Mouse (Mus musculus): Measurements from ENCODE around the gene Flvcr1. TPM values are rescaled to one million over a fixed set of nuclear protein-coding genes. Genes with fewer than 3 reads are reported as not detected.

The Flvcr1 gene
- total RNA-seq, 4 experiments from 2014 or later, result 12.5 to 15.3 (median 14.3) TPM

GRCm38 (mm10) chr1:190980470-190980869, 45.5 kb downstream of the Flvcr1 start:
- DNase-seq (ENCODE audit: low spot score in 2 of 2), result no peak

DNA sequence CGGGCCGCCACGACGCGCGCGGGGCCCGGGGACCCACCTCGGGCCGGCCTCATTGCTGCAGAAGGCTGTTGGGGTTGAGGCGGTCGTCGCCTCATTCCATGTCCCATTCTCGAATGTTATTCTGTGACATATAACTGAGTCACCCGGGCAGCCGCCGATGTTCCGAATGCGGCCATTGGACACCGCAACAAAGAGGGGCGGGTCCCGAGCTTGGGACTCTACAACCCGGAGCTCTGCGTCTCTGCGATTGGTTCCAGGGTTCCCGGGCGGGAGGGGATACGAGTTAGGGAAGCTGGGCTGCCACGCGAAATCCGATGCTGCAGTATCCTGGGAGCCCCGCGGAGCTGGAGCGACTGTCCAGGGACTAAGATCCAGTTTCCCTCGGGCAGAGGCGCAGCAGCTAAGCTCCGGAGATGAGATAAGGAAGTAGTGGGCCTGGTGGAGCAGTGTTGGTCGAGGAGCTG, 46.8 kb downstream of the Flvcr1 start, which contains the start of gene Vash2:
Vash2 (minus strand) TSS at position 197 of the 464 bp plus-strand sequence.
- DNase-seq (ENCODE audit: low spot score in 2 of 2), result peak; percentile 30 to 67

DNA sequence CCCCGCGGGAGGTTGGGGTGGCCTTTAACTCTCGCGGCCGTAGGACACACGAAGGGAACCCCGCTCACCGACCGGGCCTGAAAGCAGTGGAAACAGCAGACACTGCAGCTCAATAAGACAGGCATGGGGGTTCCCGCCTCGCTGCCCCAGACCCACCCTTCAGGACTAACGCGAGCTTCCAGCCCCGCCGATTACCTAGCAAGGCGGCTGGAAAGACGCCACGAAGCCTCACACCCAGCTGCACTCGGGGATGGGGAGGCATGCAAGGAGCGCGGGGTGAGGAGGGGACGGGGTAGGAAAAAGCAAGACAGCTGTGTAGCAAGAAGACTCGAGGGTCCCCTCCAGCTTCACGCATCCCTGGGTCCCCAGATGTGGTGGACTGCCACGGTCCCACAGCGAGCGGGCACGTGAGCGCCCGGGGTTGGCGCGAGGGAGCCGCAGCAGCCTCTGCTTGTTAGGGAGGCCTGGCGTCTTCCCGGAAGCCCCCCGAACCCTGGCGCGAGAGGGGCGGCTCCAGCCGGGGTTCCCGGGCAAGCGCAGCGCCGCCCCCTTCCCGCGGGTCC, 47.4 kb downstream of the Flvcr1 start:
- DNase-seq (ENCODE audit: low spot score in 2 of 2), result no peak

GRCm38 (mm10) chr1:190978001-190978400, 48.0 kb downstream of the Flvcr1 start:
- DNase-seq (ENCODE audit: low spot score in 2 of 2), result no peak

GRCm38 (mm10) chr1:190976887-190977573, 48.9 kb downstream of the Flvcr1 start:
- DNase-seq (ENCODE audit: low spot score in 2 of 2), result no peak

- no peak for DNase-seq (ENCODE audit: low spot score in 2 of 2)
Measured at GRCm38 (mm10) chr1:190974833-190975232, 51.1 kb downstream of the Flvcr1 start.

DNA sequence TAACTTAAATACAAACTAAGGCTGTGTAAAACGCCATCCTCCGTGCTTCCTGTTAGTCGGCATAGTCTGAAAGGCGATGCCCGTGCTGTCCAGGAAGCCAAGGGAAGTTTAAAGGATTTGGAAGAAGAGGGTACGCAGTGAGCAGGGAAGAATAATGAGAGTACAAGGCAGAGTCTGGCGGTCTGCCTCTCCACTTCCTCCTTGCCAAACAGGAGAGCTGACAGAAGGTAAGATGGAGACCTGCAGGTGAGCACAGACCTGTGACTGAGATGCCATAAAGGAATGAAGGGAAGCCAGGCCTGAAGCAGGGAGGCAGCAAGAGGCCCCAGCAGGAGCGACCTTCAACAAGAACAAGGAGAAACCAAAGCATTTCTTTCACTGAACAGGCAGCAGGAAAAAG, 51.8 kb downstream of the Flvcr1 start:
- DNase-seq (ENCODE audit: low spot score in 2 of 2), result no peak

- DNase-seq (ENCODE audit: low spot score in 2 of 2), result peak in 1 of 2 experiments; percentile 33
Measured at GRCm38 (mm10) chr1:190972612-190973192, 53.3 kb downstream of the Flvcr1 start.

DNA sequence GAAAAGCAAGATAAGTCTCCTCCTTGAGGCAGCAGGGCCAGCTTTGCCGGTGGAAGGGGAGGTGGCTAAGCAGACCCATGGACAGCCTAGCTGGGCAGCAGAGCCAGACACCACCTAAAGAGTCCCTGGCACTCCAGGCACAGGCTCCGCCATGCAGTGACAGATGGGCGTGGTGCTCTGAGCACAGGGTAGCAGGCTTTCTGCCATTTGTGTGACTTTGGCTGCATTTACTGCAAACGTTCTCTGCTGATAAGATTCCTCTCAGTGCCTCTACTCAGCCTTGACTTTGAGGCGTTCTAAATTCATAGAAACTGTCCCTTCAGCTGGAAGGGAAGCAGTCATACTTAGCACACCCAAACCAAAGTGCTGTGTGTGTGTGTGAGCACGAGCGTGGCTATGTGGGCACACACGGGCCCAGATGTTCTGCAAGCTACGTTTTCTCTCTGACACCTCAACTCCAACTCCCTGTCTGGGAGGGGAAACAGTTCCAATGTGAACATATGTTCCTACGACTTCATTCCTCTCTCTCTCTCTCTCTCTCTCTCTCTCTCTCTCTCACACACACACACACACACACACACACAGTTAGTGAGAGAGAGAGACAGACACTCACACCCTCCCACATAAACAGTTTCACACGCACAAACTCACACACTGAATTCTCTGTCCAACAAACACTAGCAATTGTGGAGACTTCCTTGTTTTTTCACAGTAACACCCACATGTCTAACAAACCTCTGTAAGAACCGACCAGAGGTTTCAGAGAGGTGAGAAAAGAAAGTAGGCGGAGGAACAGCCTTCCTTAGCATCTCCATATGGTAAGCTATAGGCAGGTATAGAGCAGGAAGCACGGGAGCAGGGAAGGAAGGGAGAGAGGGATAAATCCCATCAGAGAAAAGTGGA, 54.0 kb downstream of the Flvcr1 start:
- peak in 1 of 2 experiments; percentile 35 for DNase-seq (ENCODE audit: low spot score in 2 of 2)

GRCm38 (mm10) chr1:190968010-190968409, 57.9 kb downstream of the Flvcr1 start:
- DNase-seq (ENCODE audit: low spot score in 2 of 2), result no peak

DNA sequence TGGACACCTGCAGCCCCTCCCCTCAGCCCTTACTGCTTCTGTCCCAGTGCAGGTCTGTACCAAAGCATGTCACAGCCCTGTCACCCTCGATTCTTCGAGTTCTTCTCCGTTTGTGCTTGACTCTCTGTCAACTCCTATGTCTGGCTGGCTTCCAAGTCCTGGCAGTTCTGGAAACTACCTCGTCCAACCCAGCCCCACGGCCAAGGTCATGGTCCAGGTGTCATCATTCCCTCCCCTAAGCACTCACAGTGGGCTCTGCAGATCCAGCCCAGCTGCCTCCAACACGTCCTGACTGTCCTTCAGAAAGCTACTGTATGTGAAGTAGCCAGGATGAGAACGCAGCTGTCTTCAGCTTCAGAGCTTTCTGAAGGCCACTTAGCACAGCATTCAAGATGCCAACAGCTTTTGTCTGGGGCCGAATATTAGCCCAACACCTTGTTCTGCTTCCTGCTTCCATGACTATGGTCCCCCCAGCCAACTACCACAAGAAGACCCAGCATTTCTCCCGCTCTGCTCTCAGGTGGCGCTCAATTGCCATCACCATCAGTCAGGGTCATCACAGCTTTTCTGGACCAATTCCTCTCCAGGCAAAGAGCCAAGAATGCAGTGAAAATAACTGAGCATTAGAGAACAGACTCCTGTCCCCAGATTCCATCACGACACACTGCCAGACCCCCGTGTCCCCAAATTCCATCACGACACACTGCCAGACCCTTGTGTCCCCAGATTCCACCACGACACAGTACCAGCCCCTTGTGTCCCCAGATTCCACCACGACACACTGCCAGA, 60.8 kb downstream of the Flvcr1 start:
- DNase-seq (ENCODE audit: low spot score in 2 of 2), result no peak

DNA sequence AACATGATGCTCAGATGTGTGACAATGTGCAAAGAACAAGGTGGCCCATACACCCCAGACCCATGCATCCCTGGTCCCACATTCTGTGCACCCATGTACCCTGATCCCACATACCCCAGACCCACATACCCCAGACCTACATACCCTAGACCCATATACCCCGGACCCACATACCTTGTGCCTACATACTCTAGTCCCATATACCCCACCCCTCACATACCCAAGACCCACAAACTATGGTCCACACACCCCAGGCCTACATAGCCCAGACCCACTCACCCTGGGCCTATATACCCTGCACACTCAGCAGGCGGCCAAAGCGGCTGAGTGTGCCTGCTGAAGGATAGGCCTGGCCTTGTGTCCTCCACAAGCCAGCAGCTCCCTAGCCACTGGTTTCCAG, 63.2 kb downstream of the Flvcr1 start:
- DNase-seq (ENCODE audit: low spot score in 2 of 2), result no peak

DNA sequence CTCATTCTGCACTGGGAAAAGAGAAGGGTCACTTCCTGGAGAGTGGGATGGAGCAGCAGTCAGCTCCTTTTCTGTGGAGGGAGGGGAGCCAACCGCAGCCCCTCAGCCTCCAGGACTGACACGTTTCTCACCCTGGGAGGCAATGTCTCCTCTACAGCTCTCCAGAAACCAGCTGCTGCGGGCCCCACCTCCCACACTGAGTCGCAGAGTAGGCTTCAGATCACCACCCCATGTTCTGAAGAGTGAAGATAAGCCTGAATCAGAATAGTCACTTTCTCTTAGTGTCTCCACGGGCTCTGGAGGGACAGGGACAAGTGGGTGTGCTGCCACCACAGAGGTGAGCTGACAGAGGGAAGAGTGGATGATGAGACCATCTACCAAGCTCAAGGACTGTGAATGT, 67.1 kb downstream of the Flvcr1 start:
- no peak for DNase-seq (ENCODE audit: low spot score in 2 of 2)

Other genes with a start within 250 kb of the Flvcr1 start
- gene Rps6kc1, start 114.4 kb downstream of the Flvcr1 start, total RNA-seq (2022), result 100 to 1,000 TPM; 112 to 133 (median 128) TPM
- gene Angel2, start 101.0 kb downstream of the Flvcr1 start, total RNA-seq (2022), result 10 to 100 TPM; 56.3 to 64.7 (median 57.9) TPM
- 1 to 10 TPM; 2.0 to 3.0 (median 2.6) TPM for gene Vash2, start 46.9 kb downstream of the Flvcr1 start, total RNA-seq (2022)
- gene Spata45, start 10.5 kb upstream of the Flvcr1 start, total RNA-seq (2022), result not detected
- 10 to 100 TPM; 28.7 to 35.8 (median 31.9) TPM for gene Tatdn3, start 36.8 kb upstream of the Flvcr1 start, total RNA-seq (2022)
- gene Nsl1, start 36.9 kb upstream of the Flvcr1 start, total RNA-seq (2022), result 1 to 10 TPM in 1 of 4 experiments, under 1 TPM in 3; 0.37 to 1.3 (median 0.55) TPM
- 1 to 10 TPM in 3 of 4 experiments, under 1 TPM in 1; 0.89 to 5.4 (median 3.9) TPM for gene Batf3, start 71.7 kb upstream of the Flvcr1 start, total RNA-seq (2022)
- gene Fam71a, start 138.7 kb upstream of the Flvcr1 start, total RNA-seq (2022), result not detected
- 1 to 10 TPM; 1.0 to 4.6 (median 2.5) TPM for gene Atf3, start 191.9 kb upstream of the Flvcr1 start, total RNA-seq (2022)

All from left cerebral cortex, adult 8-10 months (tissue).